Mouse (Mus musculus) lung, embryonic 16.5 days (tissue): ENCODE measurements around the gene Atg4d. TPM values are rescaled to one million over a fixed set of nuclear protein-coding genes. Genes with fewer than 3 reads are reported as not detected.
A peak's percentile ranks its signal among the peaks of the same experiment; 100 is the strongest.

Source experiments
- ATAC-seq: fragments of 200-750 bp; cut with Nextera tagmentation; 2 replicates; pipeline ENCODE4 v1.8.0; 2017; ENCODE audit warnings: low read depth, mild to moderate bottlenecking, moderate library complexity
- H3K27ac ChIP-seq: fragments of 300-500 bp; sonication (generic); 2 replicates; pipeline ENCODE4 v1.5.1; 2014; ENCODE audit warnings: mild to moderate bottlenecking, control low read depth, low read length
- H3K27me3 ChIP-seq: fragments of 300-500 bp; sonication (generic); 2 replicates; pipeline ENCODE4 v1.6.1; 2014; ENCODE audit warnings: low read depth, low read length, mixed read lengths; ENCODE audit not compliant: control insufficient read depth, insufficient read depth
- H3K36me3 ChIP-seq: fragments of 300-500 bp; sonication (generic); 2 replicates; pipeline ENCODE4 v1.6.1; 2014; ENCODE audit warnings: low read length; ENCODE audit not compliant: control insufficient read depth, insufficient read depth
- H3K4me1 ChIP-seq: fragments of 300-500 bp; sonication (generic); replicated peaks from 2 replicates; pipeline ENCODE4 v1.6.1; 2014; ENCODE audit warnings: low read length, mixed read lengths; ENCODE audit not compliant: control insufficient read depth, insufficient read depth
- H3K4me2 ChIP-seq: fragments of 300-500 bp; sonication (generic); 2 replicates; pipeline ENCODE4 v1.6.1; 2014; ENCODE audit warnings: low read depth, low read length, control low read depth
- H3K4me3 ChIP-seq: fragments of 300-500 bp; sonication (generic); 2 replicates; pipeline ENCODE4 v1.5.1; 2014; ENCODE audit warnings: mild to moderate bottlenecking, low read length, control low read depth
- H3K9ac ChIP-seq: fragments of 300-500 bp; sonication (generic); 2 replicates; pipeline ENCODE4 v1.6.1; 2014; ENCODE audit warnings: low read length, control low read depth
- H3K9me3 ChIP-seq: fragments of 300-500 bp; sonication (generic); 2 replicates; pipeline ENCODE4 v1.6.1; 2016; ENCODE audit warnings: low read length; ENCODE audit not compliant: control insufficient read depth
- WGBS: fragments of 180-500 bp; shearing (Covaris S2); extraction: QIAGEN DNeasy Blood & Tissue Kit; methylation state at CpG from one replicate; pipeline ENCODE4 v1.1.7; 2014; 5-methylcytosine and 5-hydroxymethylcytosine counted together
- polyA plus RNA-seq: library from polyadenylated mRNA; unstranded; fragments of >200 nt; fragmentation: Nextera tagmentation; extraction: Ambion mirVana; gene quantifications from 2 replicates; pipeline ENCODE4 v1.2.1, GENCODE M21; 2015

Atg4d gene
- polyA plus RNA-seq, 1 experiment from 2014 or later = 39.9 TPM

DNA sequence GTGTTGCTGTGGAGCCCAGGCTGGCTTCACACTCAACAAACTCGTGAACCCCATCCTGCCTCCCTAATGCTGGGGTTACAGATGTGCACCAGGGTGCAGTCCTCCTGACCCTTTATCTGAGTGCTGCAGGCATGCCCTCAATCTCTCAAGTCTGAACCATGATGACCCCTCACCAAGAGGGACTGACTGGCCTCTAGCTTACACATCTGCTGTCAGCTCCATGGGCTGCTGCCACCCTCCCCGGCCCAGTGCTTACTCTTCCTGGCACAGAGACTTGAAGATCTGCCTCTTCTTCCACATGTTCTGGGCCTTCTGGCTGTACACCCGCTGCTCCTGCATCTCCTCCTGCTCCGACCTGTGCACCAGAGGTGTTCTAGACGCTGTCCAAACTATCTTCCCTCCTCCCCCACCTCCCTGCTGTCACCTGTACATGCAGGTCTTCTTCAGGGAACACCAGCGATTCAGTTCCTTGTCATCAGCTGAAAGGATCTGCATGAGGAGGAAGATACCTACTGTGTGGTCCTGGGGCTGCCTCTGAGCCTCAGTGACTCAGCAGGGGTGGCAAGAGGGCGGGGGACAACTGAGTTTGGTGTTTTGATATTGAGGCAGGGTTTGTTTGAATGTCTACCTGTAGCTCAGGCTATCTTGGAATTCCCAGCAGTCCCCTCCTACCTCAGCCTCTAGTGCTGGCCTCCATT is 10.1 kb downstream of the Atg4d start:
- H3K36me3 ChIP-seq = peaks cover 64% of the 10 kb centered on the region
- WGBS = 72% methylated on average over 7 of the region's 7 CpGs
- H3K27ac ChIP-seq = no peak overlapping the region
- H3K4me2 ChIP-seq = no peak overlapping the region
- no peaks in the 10 kb centered on the region for H3K9me3 ChIP-seq
- no peaks in the 10 kb centered on the region for H3K4me1 ChIP-seq
- no peaks in the 10 kb centered on the region for H3K27me3 ChIP-seq
- H3K4me3 ChIP-seq = no peak overlapping the region
- H3K9ac ChIP-seq = no peak overlapping the region
- ATAC-seq = no peak

GRCm38 (mm10) chr9:21275727-21276126 is 10.6 kb downstream of the Atg4d start:
- H3K4me3 ChIP-seq = no peak overlapping the region
- H3K27me3 ChIP-seq = no peaks in the 10 kb centered on the region
- ATAC-seq = no peak
- H3K4me2 ChIP-seq = no peak overlapping the region
- no peak overlapping the region for H3K9ac ChIP-seq
- H3K9me3 ChIP-seq = no peaks in the 10 kb centered on the region
- H3K36me3 ChIP-seq = peaks cover 62% of the 10 kb centered on the region
- WGBS = 83% methylated on average over 12 of the region's 12 CpGs
- H3K27ac ChIP-seq = no peak overlapping the region
- H3K4me1 ChIP-seq = no peaks in the 10 kb centered on the region

DNA sequence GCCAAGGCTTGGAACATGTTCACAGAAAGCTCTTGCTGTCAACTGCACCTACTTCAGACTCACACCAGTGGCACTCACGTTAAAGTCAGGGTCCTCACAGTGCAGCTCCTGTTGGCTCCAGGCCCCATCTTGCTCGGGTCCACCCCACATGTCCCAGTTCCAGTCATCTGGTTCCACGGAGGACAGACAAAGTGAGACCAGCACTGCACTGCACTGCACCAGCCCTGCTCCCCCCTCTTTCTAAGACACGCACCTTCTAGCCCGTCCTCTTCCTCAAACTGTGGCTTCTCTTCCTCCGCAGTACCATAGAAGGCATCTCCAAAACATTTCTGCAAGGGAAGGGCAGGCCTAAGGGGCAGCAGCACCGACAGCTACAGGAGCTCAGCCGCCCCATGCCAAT is 11.2 kb downstream of the Atg4d start:
- 80% methylated on average over 8 of the region's 8 CpGs for WGBS
- Histone ChIP-seq H3K4me2 (no peak overlapping the region), H3K27ac (no peak overlapping the region), H3K9me3 (no peaks in the 10 kb centered on the region), H3K36me3 (peaks cover 60% of the 10 kb centered on the region), H3K4me3 (no peak overlapping the region), H3K27me3 (no peaks in the 10 kb centered on the region), H3K4me1 (no peaks in the 10 kb centered on the region), H3K9ac (no peak overlapping the region)
- no peak for ATAC-seq

- 85% methylated on average over 5 of the region's 5 CpGs for WGBS
- no peak overlapping the region for H3K4me2 ChIP-seq
- no peaks in the 10 kb centered on the region for H3K4me1 ChIP-seq
- no peaks in the 10 kb centered on the region for H3K27me3 ChIP-seq
- peaks cover 61% of the 10 kb centered on the region for H3K36me3 ChIP-seq
- H3K9ac ChIP-seq = no peak overlapping the region
- no peak for ATAC-seq
- no peak overlapping the region for H3K27ac ChIP-seq
- no peak overlapping the region for H3K4me3 ChIP-seq
- no peaks in the 10 kb centered on the region for H3K9me3 ChIP-seq
Observed at GRCm38 (mm10) chr9:21277776-21278175, 12.7 kb downstream of the Atg4d start.

DNA sequence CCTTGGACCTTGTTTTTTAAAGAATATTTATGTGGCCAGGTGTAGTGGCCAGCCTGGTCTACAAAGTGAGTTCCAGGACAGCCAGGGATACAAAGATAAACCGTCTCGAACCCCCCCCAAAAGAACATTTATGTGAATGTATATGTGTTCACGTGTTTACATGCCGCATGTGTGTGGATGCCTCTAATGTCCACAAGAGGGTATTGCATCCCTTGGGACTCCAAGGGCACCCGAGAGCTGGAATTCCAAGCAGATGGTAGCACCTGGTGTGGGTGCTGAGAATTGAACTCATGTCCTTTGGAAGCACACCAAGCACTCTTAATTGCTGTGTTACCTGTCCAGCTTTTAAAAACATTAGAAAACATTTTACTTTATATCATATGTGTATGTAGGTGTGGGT is 18.5 kb downstream of the Atg4d start:
- Histone ChIP-seq H3K27me3 (no peaks in the 10 kb centered on the region), H3K36me3 (peaks cover 32% of the 10 kb centered on the region), H3K4me1 (peaks cover 11% of the 10 kb centered on the region), H3K9ac (no peak overlapping the region), H3K4me2 (no peak overlapping the region), H3K27ac (no peak overlapping the region), H3K4me3 (no peak overlapping the region), H3K9me3 (no peaks in the 10 kb centered on the region)
- WGBS = 84% methylated on average over 5 of the region's 5 CpGs
- no peak for ATAC-seq

GRCm38 (mm10) chr9:21283994-21284393 is 18.9 kb downstream of the Atg4d start:
- WGBS = 70% methylated on average over 3 of the region's 3 CpGs
- ATAC-seq = no peak
- Histone ChIP-seq H3K4me3 (no peak overlapping the region), H3K27ac (no peak overlapping the region), H3K4me1 (peaks cover 15% of the 10 kb centered on the region), H3K36me3 (peaks cover 32% of the 10 kb centered on the region), H3K9me3 (no peaks in the 10 kb centered on the region), H3K27me3 (no peaks in the 10 kb centered on the region), H3K9ac (no peak overlapping the region), H3K4me2 (no peak overlapping the region)

- Histone ChIP-seq H3K27me3 (no peaks in the 10 kb centered on the region), H3K9me3 (no peaks in the 10 kb centered on the region), H3K27ac (no peak overlapping the region), H3K4me3 (peak overlapping the region; percentile 85), H3K9ac (peak overlapping the region; percentile 83), H3K4me1 (peaks cover 28% of the 10 kb centered on the region), H3K4me2 (peak overlapping the region; percentile 79), H3K36me3 (peaks cover 16% of the 10 kb centered on the region)
- no peak for ATAC-seq
- WGBS = 50% methylated on average over 3 of the region's 3 CpGs
Observed at GRCm38 (mm10) chr9:21286753-21287152, 21.7 kb downstream of the Atg4d start.

GRCm38 (mm10) chr9:21287571-21288402 is 22.7 kb downstream of the Atg4d start, which contains the start of gene Kri1:
Gene Kri1 (minus strand): TSS chr9:21287969.
- H3K27ac ChIP-seq = peak within 1 kb of the TSS; percentile 91
- H3K9ac ChIP-seq = peak within 1 kb of the TSS; percentile 83
- H3K27me3 ChIP-seq = no peaks in the 10 kb centered on the region
- peak; percentile 79 for ATAC-seq
- under 1% methylated on average over 59 of the region's 59 CpGs for WGBS
- peak within 1 kb of the TSS; percentile 85 for H3K4me3 ChIP-seq
- peaks cover 28% of the 10 kb centered on the region for H3K4me1 ChIP-seq
- H3K36me3 ChIP-seq = peaks cover 8% of the 10 kb centered on the region; the same call in 1 of the 2 replicates
- no peaks in the 10 kb centered on the region for H3K9me3 ChIP-seq
- peak within 1 kb of the TSS; percentile 79 for H3K4me2 ChIP-seq
